Mouse (Mus musculus): ENCODE measurements around the gene Esd. TPM values are rescaled to one million over a fixed set of nuclear protein-coding genes. Genes with fewer than 3 reads are reported as not detected.

Gene Esd
- polyA plus RNA-seq (2012; rRNA removed) = 167 and 174 TPM in 2 replicates
- 315 and 339 TPM in 2 replicates for polyA plus RNA-seq (2014; fragmentation: Nextera tagmentation; extraction: Ambion mirVana)

DNA sequence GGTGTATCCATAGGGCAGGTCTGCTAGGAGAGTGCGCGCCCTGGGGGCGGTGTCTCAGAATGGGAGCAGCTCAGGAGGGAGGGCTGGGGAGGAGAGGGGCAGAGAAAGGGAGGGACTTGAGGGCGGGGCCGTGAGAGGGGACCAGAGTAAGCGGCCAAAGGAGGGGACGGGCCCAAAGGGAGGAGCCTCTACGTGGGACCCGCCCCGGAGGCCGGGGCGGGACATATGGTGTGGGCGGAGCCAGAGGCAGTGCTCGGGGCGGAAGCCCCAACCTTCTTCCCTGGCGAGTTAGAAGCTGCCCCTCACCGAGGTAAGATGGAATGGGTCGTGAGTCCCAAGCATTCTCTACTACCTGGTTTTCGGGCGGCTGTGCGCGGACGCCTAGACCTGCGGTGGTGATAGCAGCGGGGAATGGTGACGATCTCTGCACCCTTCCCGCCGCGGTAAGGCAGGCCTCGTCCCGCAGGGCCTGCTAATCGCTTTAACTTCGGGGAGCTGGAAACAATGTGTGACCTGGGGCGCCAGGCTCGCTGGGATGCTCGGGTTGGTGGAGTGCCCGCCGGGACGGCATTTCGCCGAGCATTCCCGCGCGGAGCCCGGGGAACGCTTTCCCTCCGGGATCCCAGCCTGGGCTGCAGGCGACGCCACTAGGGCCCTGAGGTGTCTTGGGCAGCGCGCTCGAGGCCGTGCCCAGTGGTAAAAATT, at the start of gene Esd:
Esd (plus strand) TSS at position 219 of the 705 bp plus-strand sequence.
- WGBS = under 1% methylated on average over 47 of the region's 53 CpGs
- peak; percentile 71; the same call in 1 of the 2 replicates for TF ChIP-seq POLR2A (IDR thresholded peaks at IDR 0.05; ENCODE audit: borderline replicate concordance, extremely low read depth, insufficient read depth, insufficient read length)
- H3K27me3 ChIP-seq (ENCODE audit: control insufficient read depth, insufficient read depth, low read length) = no peaks in the 10 kb centered on the region
- H3K27ac ChIP-seq (replicated peaks; ENCODE audit: low read depth, low read length) = peak within 1 kb of the TSS; percentile 53
- peak; percentile 96 for DNase-seq (ENCODE audit: low spot score)
- peak within 1 kb of the TSS; percentile 84 for H3K9ac ChIP-seq (ENCODE audit: low read depth, low read length, severe bottlenecking)
- H3K36me3 ChIP-seq (ENCODE audit: control insufficient read depth, insufficient read depth, low read length) = peaks cover 19% of the 10 kb centered on the region
- peak; percentile 98 for ATAC-seq (ENCODE audit: low FRiP score, low read depth)
- peaks cover 5% of the 10 kb centered on the region; the same call in 1 of the 2 replicates for H3K4me1 ChIP-seq (ENCODE audit: control insufficient read depth, insufficient read depth, low read length)
- H3K4me3 ChIP-seq (replicated peaks; ENCODE audit: low read length) = peak within 1 kb of the TSS; percentile 90
- peak within 1 kb of the TSS; percentile 71 for H3K4me2 ChIP-seq (replicated peaks; ENCODE audit: low read depth, low read length, severe bottlenecking)
- H3K9me3 ChIP-seq (ENCODE audit: control insufficient read depth, low read length) = no peaks in the 10 kb centered on the region

DNA sequence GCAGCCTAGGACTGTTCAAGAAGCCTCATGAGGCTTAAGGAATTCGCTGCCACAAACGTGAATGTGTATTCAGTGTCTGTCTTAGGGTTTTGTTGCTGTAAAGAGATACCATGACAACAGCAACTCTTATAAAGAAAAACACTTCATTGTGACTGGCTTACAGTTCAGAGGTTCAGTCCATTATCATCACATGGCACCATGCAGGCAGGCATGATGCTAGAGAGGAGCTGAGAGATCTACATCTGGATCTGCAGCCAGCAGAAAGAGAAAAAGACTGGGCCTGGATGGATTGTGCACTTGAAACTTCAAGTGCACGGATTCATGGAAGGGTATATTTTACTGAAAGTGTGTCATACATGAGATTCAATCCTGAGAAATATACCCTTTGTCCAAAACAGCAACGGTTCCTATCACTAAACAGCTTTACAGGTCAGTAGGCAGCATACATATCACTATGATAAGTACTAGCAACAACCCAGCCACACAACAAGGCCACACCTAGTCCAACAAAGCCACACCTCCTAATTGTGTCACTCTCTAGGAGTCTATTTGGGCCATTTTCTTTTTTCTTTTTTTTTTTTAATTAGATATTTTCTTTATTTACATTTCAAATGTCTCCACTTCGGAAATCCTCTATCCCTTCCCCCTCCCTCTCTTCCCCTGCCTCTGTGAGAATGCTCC, 47.7 kb upstream of the Esd start:
- Histone ChIP-seq H3K9ac (ENCODE audit: low read depth, low read length, severe bottlenecking) (no peak overlapping the region), H3K27ac (replicated peaks; ENCODE audit: low read depth, low read length) (no peak overlapping the region), H3K9me3 (ENCODE audit: control insufficient read depth, low read length) (no peaks in the 10 kb centered on the region), H3K36me3 (ENCODE audit: control insufficient read depth, insufficient read depth, low read length) (no peaks in the 10 kb centered on the region), H3K4me2 (replicated peaks; ENCODE audit: low read depth, low read length, severe bottlenecking) (no peak overlapping the region), H3K4me3 (replicated peaks; ENCODE audit: low read length) (no peak overlapping the region), H3K4me1 (ENCODE audit: control insufficient read depth, insufficient read depth, low read length) (no peaks in the 10 kb centered on the region), H3K27me3 (ENCODE audit: control insufficient read depth, insufficient read depth, low read length) (no peaks in the 10 kb centered on the region)
- TF ChIP-seq POLR2A (IDR thresholded peaks at IDR 0.05; ENCODE audit: borderline replicate concordance, extremely low read depth, insufficient read depth, insufficient read length) = no peak
- DNase-seq (ENCODE audit: low spot score) (no peak), ATAC-seq (ENCODE audit: low FRiP score, low read depth) (no peak)
- WGBS = 84% methylated on average over 5 of the region's 5 CpGs

DNA sequence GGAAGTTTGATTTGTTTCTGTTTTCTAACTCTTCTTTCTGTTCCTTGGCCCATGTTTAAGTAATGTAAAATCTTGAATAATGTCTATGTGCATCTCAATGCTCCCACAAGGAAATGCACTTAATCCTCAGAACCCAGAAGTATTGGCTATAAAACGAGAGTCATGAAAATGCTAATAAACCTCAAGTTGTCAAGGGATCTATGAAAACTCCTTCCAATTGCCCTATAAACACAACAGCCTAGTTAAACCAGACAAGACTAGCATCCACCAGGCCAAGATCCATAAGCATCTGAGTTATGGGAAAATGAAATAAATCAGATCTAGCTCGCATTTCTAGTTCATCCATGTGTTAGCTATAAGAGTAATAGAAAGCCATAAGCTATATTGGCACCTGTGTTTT, 40.1 kb upstream of the Esd start:
- H3K27me3 ChIP-seq (ENCODE audit: control insufficient read depth, insufficient read depth, low read length) = no peaks in the 10 kb centered on the region
- peak; percentile 53 for ATAC-seq (ENCODE audit: low FRiP score, low read depth)

DNA sequence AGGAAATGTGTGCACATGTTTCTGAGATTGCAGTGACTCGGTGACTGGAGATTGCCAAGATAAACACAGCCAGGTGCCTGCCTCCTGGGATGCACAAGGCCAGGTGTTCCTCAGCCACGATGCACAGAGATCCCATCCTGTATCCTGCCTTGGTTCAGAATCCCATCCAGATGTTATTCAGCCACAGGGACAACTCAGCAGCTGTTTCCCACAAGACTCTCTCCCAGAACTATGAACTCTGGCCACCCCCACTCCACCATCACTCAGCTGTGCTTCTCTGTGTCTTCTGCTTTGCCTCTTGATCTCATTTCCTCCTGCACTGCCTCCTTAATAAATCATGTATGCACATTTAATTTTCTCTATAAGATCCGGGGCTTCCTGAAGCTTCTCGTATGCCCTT, 35.3 kb upstream of the Esd start:
- Histone ChIP-seq H3K4me1 (ENCODE audit: control insufficient read depth, insufficient read depth, low read length) (no peaks in the 10 kb centered on the region), H3K9me3 (ENCODE audit: control insufficient read depth, low read length) (no peaks in the 10 kb centered on the region), H3K36me3 (ENCODE audit: control insufficient read depth, insufficient read depth, low read length) (no peaks in the 10 kb centered on the region), H3K4me3 (replicated peaks; ENCODE audit: low read length) (no peak overlapping the region), H3K9ac (ENCODE audit: low read depth, low read length, severe bottlenecking) (no peak overlapping the region), H3K4me2 (replicated peaks; ENCODE audit: low read depth, low read length, severe bottlenecking) (no peak overlapping the region), H3K27me3 (ENCODE audit: control insufficient read depth, insufficient read depth, low read length) (no peaks in the 10 kb centered on the region), H3K27ac (replicated peaks; ENCODE audit: low read depth, low read length) (no peak overlapping the region)
- ATAC-seq (ENCODE audit: low FRiP score, low read depth) (peak; percentile 70; the same call in 1 of the 2 replicates), DNase-seq (ENCODE audit: low spot score) (peak; percentile 57)
- TF ChIP-seq POLR2A (IDR thresholded peaks at IDR 0.05; ENCODE audit: borderline replicate concordance, extremely low read depth, insufficient read depth, insufficient read length) = no peak
- WGBS = 22% methylated on average over 4 of the region's 4 CpGs

More for the DNA sequence above, 40.1 kb upstream of the Esd start:
- Histone ChIP-seq H3K9ac (ENCODE audit: low read depth, low read length, severe bottlenecking) (no peak overlapping the region), H3K36me3 (ENCODE audit: control insufficient read depth, insufficient read depth, low read length) (no peaks in the 10 kb centered on the region), H3K4me1 (ENCODE audit: control insufficient read depth, insufficient read depth, low read length) (no peaks in the 10 kb centered on the region), H3K4me2 (replicated peaks; ENCODE audit: low read depth, low read length, severe bottlenecking) (no peak overlapping the region), H3K27ac (replicated peaks; ENCODE audit: low read depth, low read length) (no peak overlapping the region), H3K9me3 (ENCODE audit: control insufficient read depth, low read length) (no peaks in the 10 kb centered on the region), H3K4me3 (replicated peaks; ENCODE audit: low read length) (no peak overlapping the region)
- 31% methylated on average over 2 of the region's 2 CpGs for WGBS
- DNase-seq (ENCODE audit: low spot score) = peak; percentile 47
- TF ChIP-seq POLR2A (IDR thresholded peaks at IDR 0.05; ENCODE audit: borderline replicate concordance, extremely low read depth, insufficient read depth, insufficient read length) = no peak

DNA sequence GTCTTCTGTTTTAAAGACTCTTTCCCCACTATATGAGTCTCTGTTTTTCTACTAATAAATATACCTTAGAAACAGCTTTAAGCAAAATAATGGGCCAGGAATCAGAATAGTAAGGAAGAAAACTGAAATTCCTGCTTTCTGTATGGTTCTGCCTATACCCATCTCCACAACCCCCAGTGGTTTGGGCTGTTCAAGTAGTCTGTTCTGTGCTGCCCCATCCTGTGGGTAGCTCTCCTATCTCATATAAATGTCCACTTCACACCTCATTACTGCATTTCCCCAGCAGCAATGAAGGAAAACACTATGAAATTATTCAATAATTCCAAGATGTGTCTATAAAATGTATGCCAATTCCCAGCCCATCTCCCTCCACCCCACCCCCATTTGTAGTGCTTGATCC, 34.7 kb upstream of the Esd start:
- H3K36me3 ChIP-seq (ENCODE audit: control insufficient read depth, insufficient read depth, low read length) = no peaks in the 10 kb centered on the region
- H3K4me1 ChIP-seq (ENCODE audit: control insufficient read depth, insufficient read depth, low read length) = no peaks in the 10 kb centered on the region
- no peak for ATAC-seq (ENCODE audit: low FRiP score, low read depth)
- no peak overlapping the region for H3K9ac ChIP-seq (ENCODE audit: low read depth, low read length, severe bottlenecking)
- H3K9me3 ChIP-seq (ENCODE audit: control insufficient read depth, low read length) = no peaks in the 10 kb centered on the region
- no peaks in the 10 kb centered on the region for H3K27me3 ChIP-seq (ENCODE audit: control insufficient read depth, insufficient read depth, low read length)
- no peak for TF ChIP-seq POLR2A (IDR thresholded peaks at IDR 0.05; ENCODE audit: borderline replicate concordance, extremely low read depth, insufficient read depth, insufficient read length)
- DNase-seq (ENCODE audit: low spot score) = no peak
- no peak overlapping the region for H3K4me2 ChIP-seq (replicated peaks; ENCODE audit: low read depth, low read length, severe bottlenecking)
- H3K27ac ChIP-seq (replicated peaks; ENCODE audit: low read depth, low read length) = no peak overlapping the region
- H3K4me3 ChIP-seq (replicated peaks; ENCODE audit: low read length) = no peak overlapping the region
